Mouse (Mus musculus): ENCODE measurements around the gene Prrt2.

- TF ChIP-seq CTCF (IDR thresholded peaks at IDR 0.05; ENCODE audit: low read depth, low read length), result no peak
- TF ChIP-seq POLR2A (IDR thresholded peaks at IDR 0.05; ENCODE audit: insufficient read depth, low read length), result no peak
- no peak for TF ChIP-seq EP300 (IDR thresholded peaks at IDR 0.05; ENCODE audit: insufficient read depth, low read depth, low read length)
These were observed 17.4 kb downstream of the Prrt2 start for GRCm38 (mm10) chr7:127003620-127004019.
